Mouse (Mus musculus) cortical plate, adult 2 months (tissue): ENCODE measurements around the gene Tshz2. TPM values are rescaled to one million over a fixed set of nuclear protein-coding genes. Genes with fewer than 3 reads are reported as not detected.

Experiments used
- H3K27ac ChIP-seq: fragments of 200-500 bp; 2 replicates; pipeline ENCODE4 v1.5.1; 2012; ENCODE audit warnings: low read length, control low read depth, inconsistent platforms; ENCODE audit not compliant: insufficient read depth
- H3K4me1 ChIP-seq: fragments of 200-500 bp; 2 replicates; pipeline ENCODE4 v1.6.1; 2011; ENCODE audit warnings: low read length; ENCODE audit not compliant: control insufficient read depth, insufficient read depth
- H3K4me3 ChIP-seq: fragments of 200-500 bp; 2 replicates; pipeline ENCODE4 v1.5.1; 2011; ENCODE audit warnings: mild to moderate bottlenecking, low read length, control low read depth; ENCODE audit not compliant: insufficient read depth
- CTCF ChIP-seq: fragments of 200-500 bp; IDR thresholded peaks from 2 replicates; pipeline ENCODE4 v1.5.1; 2011; ENCODE audit warnings: mild to moderate bottlenecking, control low read depth, low read length; ENCODE audit not compliant: insufficient read depth; ENCODE audit errors: extremely low read depth
- POLR2A ChIP-seq: fragments of 200-500 bp; IDR thresholded peaks from 2 replicates; pipeline ENCODE4 v1.6.1; 2011; ENCODE audit warnings: mild to moderate bottlenecking, low read length, control low read depth; ENCODE audit not compliant: insufficient read depth; ENCODE audit errors: extremely low read depth
- polyA plus RNA-seq: library from polyadenylated mRNA; depleted of rRNA; stranded (reverse); fragments of >200 nt; gene quantifications from 2 replicates; pipeline ENCODE4 v1.2.3, GENCODE M21; 2012

Gene Tshz2
- polyA plus RNA-seq, 1 experiment = 46.5 TPM

DNA sequence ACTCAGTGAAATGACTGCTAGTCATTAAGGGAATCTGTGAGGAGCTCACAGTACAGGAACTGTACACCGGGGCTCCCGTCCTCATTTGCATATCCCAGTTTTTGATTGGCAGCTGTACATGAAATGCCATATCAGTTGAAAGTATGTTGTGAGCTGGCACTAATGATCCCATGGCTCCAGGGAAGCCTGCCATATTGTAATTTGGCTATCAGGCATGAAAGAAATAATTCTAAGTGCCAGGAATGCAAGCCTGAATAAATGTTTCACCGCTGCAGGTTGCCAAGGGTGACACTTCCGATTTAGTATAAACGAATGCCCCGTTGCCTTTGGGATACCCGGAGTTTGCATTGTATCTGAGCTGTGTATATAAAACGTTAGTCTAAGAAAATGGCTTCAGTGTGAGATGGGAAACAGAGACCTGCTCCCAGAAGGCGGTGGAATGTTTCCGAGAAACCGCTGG is 366.1 kb downstream of the Tshz2 start:
- H3K4me1 ChIP-seq = no peaks in the 10 kb centered on the region; the same call in 1 of the 2 replicates
- H3K4me3 ChIP-seq = no peak overlapping the region
- TF ChIP-seq CTCF (no peak), POLR2A (no peak)
- no peak overlapping the region for H3K27ac ChIP-seq

DNA sequence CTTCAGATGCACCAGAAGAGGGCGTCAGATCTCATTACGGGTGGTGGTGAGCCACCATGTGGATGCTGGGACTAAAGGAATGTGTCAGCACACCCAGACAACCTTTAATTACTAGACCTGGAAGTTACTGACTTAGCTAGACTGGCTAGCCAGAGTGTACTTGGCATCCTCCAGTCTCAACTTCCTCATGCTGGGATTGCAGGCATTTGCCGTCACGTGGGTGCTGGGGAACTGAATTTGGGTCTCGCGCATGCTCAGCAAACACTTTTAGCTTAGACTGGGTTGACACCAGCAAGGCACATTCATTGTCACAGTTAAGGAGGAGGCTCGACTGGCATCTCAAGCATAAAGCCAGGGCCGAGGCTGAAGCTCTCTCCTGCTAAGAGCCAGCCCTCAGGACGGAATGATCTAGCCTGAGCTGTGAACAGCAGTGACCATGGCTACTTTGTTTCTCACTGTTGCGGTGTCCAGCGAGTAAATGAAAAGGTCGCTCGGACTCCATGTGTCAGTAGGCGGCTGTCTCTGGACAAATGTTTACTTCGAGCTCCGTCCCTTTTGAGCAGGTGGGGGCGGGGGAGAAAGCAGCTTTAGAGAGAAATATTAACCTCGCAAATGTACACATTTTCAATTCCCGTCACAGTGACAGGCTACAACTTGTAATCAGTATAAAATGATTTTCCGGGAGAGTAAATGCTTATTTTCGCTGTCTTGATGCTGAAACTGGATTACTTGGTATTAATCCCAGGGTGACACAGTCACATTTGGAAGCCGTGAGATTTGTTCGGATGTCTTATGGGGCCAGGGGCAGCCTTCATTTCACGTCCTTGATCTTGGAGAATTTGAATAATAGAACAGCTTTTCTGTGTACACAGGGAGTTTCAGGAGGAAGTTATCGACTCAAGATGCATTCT is 370.0 kb downstream of the Tshz2 start:
- Histone ChIP-seq H3K4me3 (no peak overlapping the region), H3K27ac (no peak overlapping the region), H3K4me1 (no peaks in the 10 kb centered on the region; the same call in 1 of the 2 replicates)
- TF ChIP-seq POLR2A (no peak), CTCF (no peak)

DNA sequence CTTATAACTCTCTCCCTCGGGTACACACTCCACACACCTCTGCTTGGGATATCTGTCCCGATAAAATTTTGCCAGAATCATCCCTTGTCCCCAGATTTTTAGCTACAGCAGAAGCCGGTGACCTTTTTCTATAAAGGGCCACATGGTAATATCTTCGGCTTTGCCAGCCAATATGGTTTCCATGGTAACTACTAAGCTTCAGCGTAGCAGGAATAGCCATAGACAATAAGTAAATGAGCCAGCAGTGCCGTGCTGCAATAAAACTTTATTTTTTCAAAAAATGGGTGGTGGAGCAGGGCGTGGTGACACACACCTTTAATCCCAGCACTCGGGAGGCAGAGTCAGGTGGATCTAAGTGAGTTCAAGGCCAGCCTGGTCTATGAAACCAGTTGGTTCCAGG is 370.9 kb downstream of the Tshz2 start:
- Histone ChIP-seq H3K27ac (no peak overlapping the region), H3K4me3 (no peak overlapping the region), H3K4me1 (no peaks in the 10 kb centered on the region; the same call in 1 of the 2 replicates)
- no peak for TF ChIP-seq CTCF
- TF ChIP-seq POLR2A = no peak

DNA sequence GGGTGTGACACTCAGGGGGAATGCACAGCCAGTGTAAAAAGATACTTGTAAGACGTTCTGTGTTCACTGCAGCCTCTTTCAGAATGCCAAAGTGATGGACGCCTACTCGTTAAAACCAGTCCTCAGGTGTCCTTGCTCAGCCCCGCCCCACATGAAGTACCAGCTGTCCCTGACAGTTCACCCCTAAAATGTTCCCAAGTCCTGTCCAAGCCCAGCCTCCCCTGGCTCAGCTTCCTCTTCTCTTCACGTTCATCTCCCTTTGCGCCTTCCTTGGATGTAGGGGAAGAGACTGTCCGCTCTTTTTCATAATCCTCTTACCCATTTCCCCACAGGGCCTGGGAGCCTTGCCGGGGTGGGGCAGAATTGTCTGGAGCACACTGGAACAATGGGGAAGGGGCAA is 374.0 kb downstream of the Tshz2 start:
- no peak overlapping the region for H3K4me3 ChIP-seq
- H3K27ac ChIP-seq = no peak overlapping the region
- no peaks in the 10 kb centered on the region for H3K4me1 ChIP-seq
- TF ChIP-seq POLR2A (no peak), CTCF (no peak)

DNA sequence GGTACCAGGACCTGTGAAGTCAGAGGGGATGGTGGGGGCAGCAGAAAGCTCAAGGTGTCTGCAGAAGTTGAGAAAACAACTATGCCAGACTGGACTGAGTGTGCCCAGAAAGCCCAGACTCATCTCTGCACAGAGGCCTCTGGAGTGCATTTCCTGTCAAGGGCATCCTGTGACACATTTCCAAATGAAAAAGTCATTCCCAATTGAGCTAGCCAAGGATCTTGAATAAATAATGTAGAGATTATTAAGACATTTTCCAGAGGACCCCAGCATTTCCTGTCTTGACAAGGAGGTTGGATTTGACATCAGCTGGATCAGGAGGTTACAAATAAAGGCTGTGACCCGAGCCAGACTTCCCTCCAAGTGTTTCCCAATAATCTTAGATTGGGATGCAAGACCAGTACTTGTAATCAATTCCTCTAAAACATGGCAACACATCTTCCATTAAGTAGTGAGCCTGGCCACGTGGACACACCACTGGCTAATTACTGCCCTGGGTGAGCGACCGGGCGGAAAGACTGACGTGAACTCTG is 374.7 kb downstream of the Tshz2 start:
- Histone ChIP-seq H3K4me1 (no peaks in the 10 kb centered on the region), H3K27ac (no peak overlapping the region), H3K4me3 (no peak overlapping the region)
- TF ChIP-seq POLR2A (no peak), CTCF (no peak)

GRCm38 (mm10) chr2:170009729-170010128 is 376.9 kb downstream of the Tshz2 start:
- H3K27ac ChIP-seq = no peak overlapping the region
- TF ChIP-seq CTCF (no peak), POLR2A (no peak)
- H3K4me1 ChIP-seq = no peaks in the 10 kb centered on the region
- no peak overlapping the region for H3K4me3 ChIP-seq

DNA sequence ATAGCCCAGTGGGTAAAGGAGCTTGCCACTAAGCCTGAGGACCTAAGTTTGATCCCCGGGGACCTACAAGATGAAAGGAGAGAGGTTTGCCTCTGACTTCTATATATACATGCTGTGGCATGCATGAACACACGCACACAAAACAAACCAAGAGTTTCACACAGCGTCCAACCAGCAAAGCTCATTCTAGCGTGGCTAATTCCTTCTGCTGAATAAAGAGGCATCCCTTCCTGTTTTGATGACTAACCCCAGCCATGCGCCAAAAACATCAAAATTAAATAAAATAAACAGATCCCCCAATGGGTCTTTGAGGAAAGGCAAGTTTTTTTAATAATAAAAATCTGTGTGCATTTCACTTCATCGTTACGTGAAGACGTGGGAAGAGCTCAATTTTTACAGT is 379.0 kb downstream of the Tshz2 start:
- Histone ChIP-seq H3K4me3 (no peak overlapping the region), H3K27ac (no peak overlapping the region), H3K4me1 (no peaks in the 10 kb centered on the region)
- TF ChIP-seq POLR2A (no peak), CTCF (no peak)

GRCm38 (mm10) chr2:170017302-170017701 is 384.5 kb downstream of the Tshz2 start:
- no peak overlapping the region for H3K4me3 ChIP-seq
- TF ChIP-seq CTCF (no peak), POLR2A (no peak)
- H3K27ac ChIP-seq = no peak overlapping the region
- H3K4me1 ChIP-seq = no peaks in the 10 kb centered on the region

DNA sequence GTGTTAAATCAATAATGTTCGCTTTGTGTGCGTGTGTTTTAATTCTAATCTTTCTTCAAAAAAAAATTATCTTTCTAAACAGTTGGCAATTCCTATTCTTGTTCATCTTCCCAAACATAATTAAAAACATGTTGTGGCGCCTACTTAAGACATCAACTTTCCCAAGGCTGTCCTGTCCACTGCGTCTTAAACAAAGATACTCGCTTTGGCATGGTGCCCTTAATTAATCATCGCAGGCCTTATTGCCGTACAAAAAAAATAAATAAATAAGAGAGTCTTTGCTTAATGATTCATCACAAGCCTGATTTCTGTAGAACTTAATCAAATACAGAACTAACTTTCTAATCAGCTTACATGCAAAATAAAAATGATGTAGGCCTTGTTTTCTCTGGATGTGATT is 385.1 kb downstream of the Tshz2 start:
- Histone ChIP-seq H3K27ac (no peak overlapping the region), H3K4me3 (no peak overlapping the region)
- TF ChIP-seq POLR2A (no peak), CTCF (no peak)

DNA sequence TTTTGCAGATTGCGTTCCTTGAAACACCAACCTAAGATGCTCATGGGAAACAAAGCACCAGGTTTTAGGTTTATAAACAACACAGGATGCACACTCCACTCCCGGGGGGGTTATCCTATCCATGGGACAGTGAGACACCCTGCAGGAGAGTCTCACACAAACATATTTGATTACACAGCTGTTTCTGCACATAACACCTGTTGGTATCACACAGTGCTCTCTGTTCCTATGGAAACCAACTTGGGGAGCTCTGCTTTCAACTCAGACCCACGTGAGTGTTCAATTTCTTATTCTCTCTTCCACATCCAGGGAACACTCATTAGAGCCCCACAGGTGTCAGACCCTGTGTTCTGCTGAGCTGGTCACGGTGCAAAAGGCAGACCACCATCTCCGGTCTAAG is 390.1 kb downstream of the Tshz2 start:
- TF ChIP-seq CTCF = no peak
- H3K4me1 ChIP-seq = no peaks in the 10 kb centered on the region
- H3K27ac ChIP-seq = no peak overlapping the region
- H3K4me3 ChIP-seq = no peak overlapping the region

More for the DNA sequence above, 385.1 kb downstream of the Tshz2 start:
- H3K4me1 ChIP-seq = no peaks in the 10 kb centered on the region
